Mouse (Mus musculus) urinary bladder, postnatal 36 days (tissue): ENCODE results near the gene Gprc5c.

Experiments used
- DNase-seq, 2 experiments: peaks; one replicate each; pipeline ENCODE4 v3.0.0; 2022; ENCODE audit warnings: low spot score in 2 of 2, mixed read lengths in 1 of 2

The Gprc5c gene

DNA sequence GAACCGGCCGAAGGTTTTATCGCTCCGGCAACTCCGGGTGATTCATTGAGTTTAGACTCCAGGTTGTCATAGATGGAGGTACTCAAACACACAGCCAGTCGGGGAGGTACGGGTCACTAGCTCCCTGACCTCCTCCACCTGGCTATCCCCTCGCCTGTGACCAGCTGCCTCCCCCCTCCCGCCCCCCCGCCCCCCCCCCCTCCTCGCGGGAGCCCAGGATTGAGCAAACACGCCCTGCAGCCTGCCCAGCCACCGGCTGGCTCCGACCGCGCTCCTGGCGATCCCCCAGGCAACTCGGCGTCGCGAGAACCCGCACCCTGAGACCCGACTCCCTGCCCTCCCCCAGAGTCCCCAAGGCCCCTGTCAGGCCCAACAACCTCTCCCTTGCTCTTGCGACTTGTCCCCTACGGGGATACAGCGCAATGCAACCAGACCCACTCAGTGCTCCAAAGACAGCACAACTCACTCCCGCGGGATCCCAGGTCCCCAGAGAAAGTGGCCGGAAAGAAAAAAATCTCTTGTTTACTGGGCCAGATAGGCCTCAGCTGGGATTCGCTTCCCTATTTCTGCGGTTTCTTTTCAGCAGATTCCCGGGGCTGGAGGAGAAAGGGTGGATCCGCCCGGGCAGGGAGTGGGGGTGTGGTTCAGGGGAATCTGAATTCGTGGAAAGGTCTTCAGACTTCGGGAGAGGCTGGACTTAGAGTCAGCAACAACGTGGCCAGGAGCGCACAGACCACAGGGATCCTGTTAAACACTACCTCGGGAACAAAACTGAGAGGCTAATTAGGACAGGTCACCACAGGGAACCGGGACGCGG is at the start of gene Gprc5c:
Gene Gprc5c, plus strand, starts transcription at position 701 of the 817 bp plus-strand sequence.
- DNase-seq, result peak; percentile 13 to 32

DNA sequence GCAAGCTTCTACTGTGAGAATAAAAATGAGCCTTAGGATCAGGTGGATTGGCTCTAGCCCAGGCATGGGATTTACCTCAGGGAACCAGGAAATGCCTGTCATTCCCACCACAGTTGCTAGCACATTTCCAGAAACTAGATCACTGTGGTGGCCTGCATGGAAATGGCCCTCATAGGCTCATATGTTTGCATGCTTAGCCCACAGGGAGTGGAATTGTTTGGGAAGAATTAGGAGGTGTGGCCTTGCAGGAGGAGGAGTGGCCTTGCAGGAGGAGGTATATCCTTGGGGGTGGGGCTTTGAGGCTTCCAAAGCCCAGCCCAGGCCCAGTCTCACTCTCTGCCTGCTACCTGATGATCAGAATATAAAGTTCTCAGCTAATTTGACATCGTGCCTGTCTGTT is 49.0 kb upstream of the Gprc5c start:
- no peak for DNase-seq

GRCm38 (mm10) chr11:114802540-114803267 is 48.2 kb upstream of the Gprc5c start:
- DNase-seq, result no peak

DNA sequence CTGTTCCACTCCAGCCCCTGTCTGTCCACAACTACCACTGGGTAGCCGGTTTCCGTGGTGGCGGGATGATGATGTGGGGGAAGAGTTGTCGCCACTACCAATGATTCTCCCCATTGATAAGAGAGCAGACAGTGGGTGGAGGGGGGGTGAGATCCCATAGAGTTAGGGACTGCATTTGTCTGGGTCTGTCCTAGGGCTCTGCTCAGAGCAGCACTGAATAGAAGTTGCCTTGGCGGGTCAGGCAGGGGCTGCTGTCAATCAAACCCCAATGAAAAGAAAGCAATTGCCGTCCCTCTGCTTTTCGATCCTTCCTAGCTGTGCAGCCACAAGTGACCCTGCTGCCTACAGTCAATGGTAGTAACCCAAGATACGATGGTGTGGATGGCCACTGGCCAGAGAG is 47.0 kb upstream of the Gprc5c start:
- DNase-seq, result no peak

DNA sequence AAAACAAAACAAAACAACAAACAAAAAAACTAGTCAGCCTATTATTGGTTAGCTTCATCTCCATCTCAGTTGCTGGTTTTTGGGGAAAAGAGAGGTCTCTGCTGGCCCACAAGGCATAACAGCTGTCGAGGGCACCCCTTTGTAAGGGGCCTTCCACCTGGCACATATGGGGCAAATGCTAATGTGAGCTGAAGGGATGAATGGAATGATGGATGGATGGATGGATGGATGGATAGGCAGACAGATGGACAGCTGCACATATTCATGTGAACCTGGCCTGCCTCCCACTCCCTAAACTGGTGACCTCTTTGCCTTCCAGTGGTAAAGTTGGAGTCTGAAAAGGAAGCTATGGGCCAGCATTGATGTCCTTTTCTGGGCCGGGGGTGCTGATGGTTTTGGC is 43.9 kb upstream of the Gprc5c start:
- DNase-seq, result no peak

DNA sequence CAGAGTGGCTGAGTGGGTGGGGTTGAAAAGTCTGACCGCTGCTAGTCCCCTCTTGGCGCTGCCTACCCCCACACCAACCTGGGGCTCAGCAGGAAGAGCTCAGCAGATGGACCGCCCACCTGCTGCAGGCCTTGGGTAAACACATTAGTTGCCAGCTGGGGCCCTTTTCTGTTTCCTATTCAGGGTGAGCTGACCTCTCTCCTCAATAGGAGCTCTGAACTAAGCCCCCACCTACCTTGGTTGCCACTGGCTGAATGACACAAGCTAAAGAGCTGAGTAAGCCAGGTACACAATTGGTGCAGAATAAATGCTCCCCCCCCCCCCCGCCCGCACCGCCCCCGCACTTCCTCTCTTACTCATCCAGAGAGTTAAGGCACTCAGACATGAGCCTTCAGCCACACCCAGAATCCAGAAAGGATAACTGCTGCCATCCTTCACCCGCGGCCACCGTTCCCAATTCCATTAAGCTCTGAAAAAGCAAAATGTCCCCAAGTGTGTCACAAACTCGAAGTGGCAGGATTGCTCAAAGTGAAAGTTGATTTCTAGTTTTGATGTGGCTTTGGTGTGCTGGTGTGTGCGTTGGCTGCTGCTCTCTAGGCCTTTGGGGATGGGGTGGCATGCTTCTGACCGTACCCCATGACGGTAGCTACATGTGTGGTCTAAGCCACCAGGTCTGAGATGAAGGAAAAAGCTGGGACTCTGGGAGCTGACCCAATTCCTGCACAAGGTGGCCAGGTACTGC is 43.1 kb upstream of the Gprc5c start:
- DNase-seq, result no peak

DNA sequence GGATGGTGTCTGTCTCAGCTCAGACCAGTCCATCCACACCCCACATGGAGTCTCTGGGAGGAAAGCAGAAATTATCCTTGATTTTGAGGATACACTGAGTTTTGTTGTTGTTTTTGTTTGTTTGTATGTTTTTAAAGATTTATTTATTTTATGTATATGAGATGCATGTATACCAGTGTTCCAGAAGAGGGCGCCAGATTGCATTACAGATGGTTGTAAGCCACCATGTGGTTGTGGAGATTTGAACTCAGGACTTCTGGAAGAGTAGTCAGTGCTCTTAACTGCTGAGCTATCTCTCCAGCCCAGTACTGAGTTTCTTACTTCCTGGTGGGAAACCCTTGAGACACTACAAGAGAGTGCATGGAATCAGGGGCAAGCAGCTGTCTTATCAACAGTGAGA is 41.6 kb upstream of the Gprc5c start:
- no peak for DNase-seq

GRCm38 (mm10) chr11:114810344-114810743 is 40.6 kb upstream of the Gprc5c start:
- DNase-seq, result no peak

DNA sequence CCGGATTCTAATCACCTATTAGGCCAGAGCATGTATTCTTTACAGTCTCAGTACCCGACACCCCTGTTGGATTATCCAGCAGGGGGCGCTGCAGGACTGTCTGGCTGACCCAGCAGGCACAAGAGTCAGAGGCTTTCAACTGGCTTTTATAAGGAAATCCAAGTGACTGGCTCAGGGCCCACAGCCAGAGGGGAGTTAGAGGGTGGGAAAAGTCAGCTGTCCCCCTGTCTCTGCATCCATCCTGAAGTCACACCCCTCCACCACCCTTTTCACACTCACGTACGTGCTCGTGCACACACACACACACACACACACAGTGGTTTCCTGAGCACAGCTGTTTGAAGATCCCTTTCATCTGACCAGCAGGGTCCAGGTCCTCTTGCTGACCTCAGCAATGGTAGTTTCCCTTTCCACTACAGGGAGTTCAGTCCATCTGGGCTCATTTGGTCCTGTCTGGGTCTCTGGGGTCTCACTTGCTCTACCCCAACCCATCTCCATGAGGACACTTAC is 38.2 kb upstream of the Gprc5c start:
- DNase-seq, result peak; percentile 87 to 89

DNA sequence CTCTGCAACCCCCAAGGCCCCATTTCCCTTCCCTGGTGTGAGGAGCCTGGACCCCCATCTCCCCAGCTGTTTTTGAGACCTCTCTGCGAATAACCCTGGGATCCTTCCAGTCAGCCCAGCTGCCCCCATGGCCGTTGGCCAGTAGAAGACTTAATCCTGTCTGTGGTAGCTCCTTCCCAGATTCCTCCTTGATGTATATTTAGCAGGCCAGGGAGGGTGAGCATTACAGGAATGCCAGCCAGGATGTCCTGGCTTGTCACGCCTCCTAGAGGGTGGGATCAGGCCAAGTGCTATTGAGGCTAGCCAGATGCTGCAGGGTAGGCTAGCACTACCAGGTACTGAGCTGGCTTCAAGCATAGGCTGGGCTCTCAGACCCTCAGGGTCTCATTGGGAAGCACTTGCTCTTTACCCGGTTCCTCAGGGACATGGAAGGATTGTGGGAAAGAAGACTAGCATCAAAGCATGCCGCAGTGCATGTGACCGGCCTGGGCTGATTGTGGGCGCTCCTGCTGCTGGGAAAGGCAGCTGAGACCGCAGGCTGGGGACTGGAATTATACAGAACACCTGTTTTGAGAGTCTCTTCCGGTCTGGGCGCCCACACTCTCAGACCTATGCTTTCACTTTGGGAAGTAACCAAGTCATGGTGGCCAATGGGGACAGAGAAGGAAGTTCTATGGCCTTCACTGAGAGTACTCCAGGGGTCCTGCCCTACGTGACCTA is 35.9 kb upstream of the Gprc5c start:
- DNase-seq, result no peak

- DNase-seq, result no peak
Observed at GRCm38 (mm10) chr11:114816934-114817333, 34.0 kb upstream of the Gprc5c start.

DNA sequence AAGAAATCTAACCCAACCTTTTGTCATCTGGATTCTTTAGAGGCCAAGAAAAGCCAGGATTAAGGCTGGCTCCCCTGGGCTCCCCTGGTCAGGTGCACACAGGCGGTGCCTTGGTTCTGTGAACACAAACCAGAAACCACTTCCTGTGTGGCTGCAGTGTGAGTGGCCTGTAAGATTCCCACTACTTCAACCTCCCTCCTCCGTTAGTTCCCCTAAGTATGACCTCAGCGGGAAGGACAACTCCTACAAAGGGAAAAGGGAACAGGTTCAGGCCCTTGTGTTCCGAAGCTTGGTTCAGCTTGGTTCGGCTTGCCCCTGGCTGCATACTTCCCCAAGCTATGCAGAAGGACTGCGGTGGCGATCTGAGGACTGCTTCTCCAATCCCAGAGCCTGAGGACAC is 32.8 kb upstream of the Gprc5c start:
- DNase-seq, result no peak

DNA sequence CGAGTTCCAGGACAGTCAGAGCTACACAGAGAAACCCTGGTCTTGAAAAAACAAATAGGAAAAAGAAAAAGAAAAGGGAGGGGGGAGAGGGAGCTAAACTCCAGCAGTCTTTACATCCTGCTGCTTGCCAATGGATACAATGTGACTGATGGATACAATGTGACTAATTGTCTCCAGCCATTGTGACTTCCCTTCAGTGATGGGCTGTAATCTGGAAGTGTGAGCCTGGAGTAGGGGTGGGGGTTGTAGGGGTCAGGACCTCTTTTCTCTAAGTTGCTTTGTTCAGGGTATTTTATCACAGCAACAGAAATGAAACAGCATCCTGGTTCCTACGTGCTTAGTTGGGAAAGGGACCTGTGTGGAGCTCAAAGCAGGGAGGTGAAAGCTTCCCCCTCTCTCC is 31.8 kb upstream of the Gprc5c start:
- DNase-seq, result no peak

GRCm38 (mm10) chr11:114820444-114820843 is 30.5 kb upstream of the Gprc5c start:
- no peak for DNase-seq

DNA sequence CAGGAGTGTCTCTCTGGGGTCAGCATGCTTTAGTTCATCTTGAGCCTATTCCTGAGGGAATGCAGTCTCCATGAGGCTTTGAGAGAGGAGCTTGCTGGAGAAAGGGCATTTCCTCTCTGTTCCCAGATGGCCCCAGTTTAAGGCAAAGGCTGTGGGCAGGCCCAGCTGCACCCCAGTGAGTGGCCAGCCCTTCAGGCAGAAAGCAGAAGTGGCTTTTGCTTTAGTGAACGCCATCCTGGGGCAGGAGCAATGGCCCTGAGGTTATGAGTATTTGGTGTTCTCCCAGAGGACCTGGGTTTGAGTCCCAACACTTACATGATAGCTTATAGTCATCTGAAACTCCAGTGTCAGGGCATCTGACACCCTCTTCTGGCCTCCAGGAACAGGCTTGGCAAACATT is 29.6 kb upstream of the Gprc5c start:
- no peak for DNase-seq

DNA sequence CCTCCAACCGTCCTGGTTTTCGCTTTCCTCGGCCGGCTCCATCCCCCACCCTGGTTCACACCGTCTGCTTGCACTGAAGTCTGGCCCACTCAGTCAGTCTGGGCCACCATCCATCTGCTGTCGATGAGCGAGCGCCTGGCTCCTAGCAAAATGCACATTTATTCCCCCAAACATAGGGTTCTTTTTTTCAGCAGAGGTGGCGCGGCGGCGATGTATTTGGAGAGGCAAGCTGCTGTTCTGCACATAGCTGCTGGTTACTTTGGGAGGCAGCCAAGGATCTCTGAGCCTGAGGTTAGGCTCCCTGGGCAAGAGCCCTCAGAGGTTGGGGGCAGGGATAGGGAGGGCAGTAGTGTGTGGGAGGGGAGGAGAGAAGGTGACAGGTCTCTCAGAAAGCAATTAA is 28.2 kb upstream of the Gprc5c start:
- DNase-seq, result no peak

DNA sequence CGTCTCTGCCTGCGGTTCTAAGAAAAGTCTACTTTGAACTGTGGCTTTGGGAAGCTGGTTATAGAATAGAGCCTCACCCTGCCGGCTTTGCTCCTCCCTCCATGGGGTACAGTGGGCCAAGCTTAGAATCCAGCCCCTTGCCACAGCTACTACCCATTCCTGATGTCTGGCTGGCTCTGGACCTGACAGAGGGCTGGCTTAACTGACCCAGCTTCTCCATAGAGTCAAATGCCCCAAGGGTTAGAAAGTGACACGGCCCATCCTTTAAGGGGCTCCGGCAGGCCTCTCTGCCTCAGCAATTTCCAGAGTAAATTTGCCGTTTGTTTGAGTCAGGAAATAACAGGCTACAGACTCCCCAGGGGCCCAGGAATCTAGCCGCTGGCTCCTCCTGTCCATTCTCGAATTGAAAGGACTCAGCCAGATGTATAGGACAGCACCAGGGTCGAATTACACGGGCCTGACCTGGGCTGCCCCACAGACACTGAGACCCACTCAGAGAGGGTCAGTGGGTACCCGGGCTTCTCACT is 27.7 kb upstream of the Gprc5c start:
- no peak for DNase-seq

DNA sequence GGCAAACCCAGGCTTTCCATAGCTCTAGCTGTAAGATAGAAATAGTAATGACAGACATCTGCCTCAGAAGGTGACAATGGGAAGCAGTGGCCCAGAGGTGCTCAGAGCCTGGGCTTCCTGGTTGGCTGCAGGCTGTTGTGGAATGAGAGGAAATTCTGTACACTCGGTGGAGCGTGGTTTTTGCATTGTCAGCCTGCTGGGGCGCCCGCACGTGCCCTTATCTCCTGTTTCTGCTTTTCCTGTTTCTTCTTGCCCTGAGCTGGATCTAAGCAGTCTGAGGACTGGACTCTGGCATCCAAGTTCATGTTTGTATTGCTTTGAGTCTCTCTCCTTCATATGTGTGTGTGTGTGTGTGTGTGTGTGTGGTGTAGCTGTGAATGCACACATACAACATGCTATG is 24.3 kb upstream of the Gprc5c start:
- peak; percentile 9 to 33 for DNase-seq

DNA sequence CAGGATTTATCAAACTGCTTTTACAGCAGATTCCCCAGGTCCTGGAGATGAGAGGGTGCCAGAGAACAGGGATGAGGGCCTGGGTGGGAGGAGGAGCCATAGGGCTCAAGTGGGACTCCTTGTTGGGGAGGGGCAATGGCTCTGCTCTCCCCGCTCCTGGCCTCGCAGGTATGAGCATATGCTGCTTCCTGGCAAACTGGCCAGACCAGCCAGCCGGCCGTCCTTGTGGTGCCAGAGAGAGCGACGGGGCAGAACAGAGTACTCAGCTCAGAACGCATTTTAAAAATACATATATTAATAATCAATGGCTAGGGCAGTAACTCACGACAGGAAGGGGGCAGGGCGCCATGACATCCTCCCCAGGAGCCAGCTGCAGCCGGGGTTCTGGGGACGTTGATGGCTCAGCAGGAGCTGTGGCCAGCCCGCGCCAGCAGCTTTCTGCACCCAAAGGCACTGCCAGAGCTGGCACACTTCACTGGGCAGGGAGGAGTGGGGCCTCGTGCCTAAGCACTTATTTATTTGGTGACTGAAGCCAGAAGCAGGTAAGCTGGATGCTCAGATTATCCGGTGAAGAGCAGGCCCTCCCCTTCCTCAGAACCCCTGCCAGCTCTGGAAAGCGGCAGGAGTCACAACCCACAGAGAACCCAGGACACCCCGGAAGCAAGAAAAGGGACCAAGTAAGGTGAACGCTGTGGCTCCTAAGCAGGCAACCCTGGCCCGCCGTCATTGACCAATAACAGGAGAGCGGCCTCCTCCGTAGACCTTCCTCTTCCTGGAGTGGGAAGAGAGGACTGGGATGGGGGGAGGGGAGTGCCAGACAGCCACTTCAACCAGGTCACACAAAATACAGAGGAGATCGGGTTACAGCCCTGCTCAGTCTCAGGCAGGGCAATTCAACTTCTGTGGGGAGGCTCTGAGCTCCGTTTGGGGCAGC is 21.2 kb upstream of the Gprc5c start:
- DNase-seq, result peak; percentile 39 to 68

- DNase-seq, result no peak
Observed at GRCm38 (mm10) chr11:114830433-114830773, 20.5 kb upstream of the Gprc5c start.
